Mouse (Mus musculus) c-Kit-negative CD71-positive TER-119-positive erythroid progenitor cells, embryonic 14.5 days (primary cell): ENCODE results near the gene Syk.

Source experiments
- DNase-seq: peaks from one replicate; pipeline ENCODE4 v3.0.0-alpha.2; 2013; ENCODE audit warnings: low read depth, low spot score

Gene Syk

DNA sequence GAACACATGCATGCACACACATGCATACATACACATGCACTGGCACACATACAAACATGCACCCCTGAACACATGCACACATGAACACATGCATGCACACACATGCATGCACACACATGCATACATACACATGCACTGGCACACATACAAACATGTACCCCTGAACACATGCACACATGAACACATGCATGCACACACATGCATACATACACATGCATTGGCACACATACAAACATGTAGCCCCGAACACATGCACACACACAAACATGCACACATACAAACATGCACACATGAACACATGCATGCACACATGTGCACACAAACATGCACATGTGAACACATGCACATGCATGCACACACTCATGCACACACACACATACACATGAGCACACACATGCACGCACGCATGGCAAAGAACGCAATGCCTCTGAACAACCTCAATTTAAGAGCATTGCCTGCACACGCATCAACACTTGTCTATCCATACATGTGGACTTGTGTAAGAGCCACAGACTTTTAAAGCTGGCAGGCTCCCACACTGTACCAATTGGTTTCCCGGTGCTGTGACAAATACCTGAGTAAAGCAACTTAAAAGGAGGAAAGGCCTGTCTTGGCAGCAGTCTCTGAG lies 66.9 kb downstream of the Syk start:
- DNase-seq, result no peak

DNA sequence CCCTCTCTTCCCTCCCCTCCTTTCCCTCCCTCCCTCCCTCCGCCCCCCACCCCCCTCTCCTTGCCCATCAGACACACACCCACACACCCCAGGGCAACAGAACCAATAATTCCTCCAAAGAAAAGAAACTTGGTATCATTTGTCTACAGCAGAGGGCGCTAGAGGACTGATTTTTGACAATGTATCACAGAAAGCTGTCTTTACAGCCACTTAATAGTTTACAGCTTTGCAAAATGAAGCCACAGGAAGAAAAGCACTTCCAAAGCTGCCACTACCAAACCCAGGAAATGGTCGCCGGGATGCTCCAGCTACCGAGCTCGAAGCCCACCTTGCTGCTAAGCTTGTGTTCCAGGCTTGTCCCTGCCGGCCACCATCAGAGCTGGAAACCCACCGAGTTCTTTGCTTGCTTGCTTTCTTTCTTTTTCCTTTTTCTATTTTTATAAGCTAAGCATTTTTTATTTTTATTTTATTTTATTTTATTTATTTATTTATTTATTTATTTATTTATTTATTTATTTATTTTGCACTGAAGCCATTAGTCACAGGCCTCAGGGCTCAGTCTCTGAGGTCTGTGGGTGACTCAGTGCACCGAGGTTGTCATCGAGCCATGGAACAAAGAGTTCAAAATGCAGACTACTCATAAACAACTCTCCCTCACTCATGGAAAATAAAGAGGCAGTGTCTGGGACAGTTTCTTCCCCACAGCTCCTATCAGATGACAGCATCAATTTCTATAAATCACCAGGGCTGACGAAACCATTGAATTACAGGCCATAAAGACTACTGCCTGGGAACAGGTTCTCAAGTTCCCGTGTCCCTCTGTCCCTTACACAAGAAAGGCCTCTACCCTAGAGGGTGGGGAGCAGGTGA lies 68.6 kb downstream of the Syk start:
- DNase-seq, result peak; percentile 28

DNA sequence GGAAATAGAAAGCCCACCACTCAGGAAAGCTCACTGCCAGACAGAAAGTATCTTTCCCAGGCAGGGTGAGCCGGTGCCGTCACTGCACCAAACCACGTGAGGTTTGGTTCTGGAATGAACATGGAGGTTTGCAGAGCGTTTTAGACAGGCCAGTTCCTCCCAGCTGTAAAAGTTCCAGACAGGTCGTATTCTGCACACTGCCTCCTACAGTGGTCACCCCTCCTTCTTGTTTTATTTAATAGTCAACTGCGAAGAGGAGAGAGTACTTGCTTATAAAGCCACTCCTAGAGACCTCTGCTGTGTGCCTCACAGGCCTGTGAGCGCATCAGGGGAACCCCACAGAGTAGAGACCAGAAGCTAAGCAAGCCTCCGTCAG lies 69.3 kb downstream of the Syk start:
- no peak for DNase-seq

DNA sequence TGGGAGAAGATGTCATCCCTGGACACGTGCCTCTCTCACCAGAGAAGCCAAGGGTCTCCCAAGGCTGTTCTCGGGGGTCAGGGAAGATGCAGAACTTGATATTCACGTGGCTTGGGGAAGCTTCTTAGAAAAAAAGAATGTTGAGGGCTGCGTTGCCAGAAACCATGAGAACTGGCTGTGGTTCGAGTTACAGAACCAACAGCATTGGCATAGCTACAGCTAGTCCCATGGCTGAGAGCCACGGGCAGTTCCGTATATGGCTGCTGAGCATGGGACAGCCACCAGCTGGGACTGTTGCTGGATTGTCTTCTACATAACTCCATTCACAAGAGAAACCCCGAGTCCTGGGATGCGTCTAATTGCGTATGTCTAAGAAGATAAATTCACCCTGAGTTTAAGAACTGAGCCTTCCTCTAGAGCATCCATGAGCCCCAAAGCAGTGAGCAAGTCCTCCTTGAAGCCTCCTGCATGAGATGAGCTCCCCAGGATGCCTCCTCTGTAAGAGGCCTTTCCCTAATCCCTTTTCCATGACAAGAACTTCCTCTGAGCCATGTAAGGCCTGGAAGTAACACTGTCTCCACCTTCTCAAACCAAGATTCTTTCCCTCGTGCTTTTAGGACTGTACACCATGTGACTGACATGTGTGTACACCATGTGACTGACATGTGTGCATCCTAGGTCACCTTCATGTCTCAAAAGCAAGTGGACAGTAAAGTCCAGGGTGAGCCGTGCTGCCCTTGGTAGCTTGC lies 71.3 kb downstream of the Syk start:
- DNase-seq, result no peak

DNA sequence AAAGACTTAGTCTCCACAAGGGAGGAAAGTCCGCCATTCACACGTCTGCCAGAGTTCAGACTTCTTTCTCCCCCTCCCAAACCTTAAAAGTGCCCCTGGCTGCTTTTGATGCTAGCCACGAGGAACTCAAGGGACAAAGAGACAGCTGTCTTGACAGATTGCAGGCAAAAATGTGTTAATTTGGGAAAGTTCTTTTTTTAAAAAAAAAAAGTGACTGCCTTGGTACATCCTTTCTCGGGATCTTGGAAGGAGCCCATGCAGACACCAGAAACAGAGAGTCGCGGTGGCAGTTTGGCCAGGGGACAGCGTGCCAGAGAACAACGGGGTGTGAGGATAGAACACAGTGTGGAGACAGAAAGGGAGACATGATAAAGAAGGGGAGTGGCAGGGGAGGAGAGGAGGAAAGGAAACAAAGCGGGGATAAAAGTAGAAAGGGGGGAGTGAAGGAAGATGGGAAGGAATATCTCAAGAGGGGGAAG lies 71.9 kb downstream of the Syk start:
- no peak for DNase-seq

DNA sequence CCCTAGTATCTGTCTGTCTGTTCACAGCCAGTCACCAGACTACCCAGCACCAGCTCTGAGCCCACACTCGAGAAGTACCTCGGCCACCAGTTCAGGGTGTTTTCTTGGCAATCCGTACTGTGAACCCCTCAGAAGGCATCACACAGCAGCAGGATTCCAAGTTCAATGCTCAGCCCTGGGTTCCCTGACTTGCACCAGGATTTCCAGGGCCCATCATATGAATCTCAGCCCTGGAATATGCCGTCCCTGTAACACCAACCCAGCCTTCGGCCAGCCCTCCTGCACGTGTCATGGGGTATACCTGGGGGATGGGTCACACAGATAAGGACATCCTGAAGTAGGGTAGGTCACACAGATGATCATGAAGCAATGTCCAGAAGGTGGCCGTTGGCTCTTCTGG lies 75.0 kb downstream of the Syk start:
- DNase-seq, result no peak

DNA sequence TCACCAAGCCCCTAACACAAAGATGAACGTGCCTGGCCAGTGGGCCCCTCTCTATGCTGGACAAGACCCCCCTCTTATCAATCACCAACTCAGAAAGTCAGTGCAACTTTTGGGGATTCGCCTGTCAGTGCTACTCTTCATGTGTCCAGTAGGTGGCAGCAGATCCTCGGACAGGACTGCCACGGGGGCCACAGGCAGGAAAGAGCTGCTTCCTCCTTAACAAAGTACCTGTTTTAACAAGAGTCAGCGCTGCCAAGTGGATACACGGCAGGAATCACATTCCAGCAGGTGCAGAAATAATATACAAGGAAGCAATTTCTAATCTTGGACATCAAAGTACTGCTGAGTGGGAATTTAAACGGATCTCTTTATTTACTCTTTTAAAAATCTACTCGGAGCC lies 75.5 kb downstream of the Syk start:
- DNase-seq, result peak; percentile 13

DNA sequence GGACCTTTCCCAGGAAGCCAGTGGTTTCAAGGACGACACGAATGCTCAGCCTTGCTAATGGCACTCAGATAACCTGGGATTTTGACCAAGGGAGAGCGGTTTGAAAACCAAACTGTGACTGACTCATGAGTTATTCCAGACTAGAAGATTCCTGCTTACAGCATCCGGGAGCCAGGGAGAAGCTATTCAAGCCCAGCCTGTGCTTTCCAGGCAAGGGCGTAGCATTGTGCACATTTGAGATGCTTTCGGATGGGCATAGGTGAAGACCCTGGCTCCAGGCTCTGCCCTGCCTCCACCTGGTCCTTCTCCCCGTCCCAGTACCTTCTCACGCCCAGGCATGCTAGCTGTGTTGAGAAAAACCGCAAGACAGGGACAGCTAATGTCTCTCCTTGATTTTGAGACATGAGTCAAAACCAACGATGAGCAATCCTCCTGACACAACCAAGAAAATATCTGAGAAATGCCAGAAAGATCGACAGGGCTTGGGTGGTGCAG lies 76.2 kb downstream of the Syk start:
- no peak for DNase-seq

DNA sequence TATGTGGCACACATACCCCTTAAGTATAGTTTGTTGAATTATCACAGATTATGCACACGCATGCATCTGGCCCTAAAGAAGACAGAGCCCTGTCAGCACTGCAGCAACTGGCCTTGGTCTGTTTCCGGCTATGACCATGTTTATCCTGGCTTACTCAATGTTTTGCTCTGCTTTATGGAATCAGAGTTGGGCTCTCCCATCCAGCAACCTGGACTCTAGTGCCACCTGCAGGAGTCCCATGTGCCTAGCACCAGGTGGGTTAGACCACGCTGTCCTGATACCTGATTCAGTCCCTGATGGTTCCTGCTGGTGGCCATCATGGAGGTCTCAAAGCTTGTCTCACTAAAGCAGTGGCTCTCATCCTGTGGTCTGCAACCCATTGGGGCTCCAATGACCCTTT lies 86.9 kb downstream of the Syk start:
- no peak for DNase-seq

DNA sequence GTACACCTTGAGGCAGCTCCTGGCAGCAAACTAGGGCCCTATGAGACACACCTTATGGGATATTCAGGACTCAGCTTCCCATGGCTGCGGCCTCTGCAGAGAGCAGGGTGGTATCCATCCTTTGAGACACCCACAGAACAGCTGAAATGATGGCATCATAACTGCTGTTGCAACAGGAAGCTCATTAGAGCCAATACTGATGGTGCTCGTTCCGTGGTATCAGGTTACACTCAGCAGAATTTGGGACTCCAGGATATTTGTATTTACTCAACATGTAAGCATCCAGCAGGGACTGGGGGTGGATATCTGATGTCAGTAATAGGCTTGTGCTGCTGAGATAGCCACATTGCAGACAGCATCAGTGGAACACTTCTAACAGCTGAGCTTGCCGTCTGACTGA lies 90.3 kb downstream of the Syk start:
- no peak for DNase-seq

DNA sequence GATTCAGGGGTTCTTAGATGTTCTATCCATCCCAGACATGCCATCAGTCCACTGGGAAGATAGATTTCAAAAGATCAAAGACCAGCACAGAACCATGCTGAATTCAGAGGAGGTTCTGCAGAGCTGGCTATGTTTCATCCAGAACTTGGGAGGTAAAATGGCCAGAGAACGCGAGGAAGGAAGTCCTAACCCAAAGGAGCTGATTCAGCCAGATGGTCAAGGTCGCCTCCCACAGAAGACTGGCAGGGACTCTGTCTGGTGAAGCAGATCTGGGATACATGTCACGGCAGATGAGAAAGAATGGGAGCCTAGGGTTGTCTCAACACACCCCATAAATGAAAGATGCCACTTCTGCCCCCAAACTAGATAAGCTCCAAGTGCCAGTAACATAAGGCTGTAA lies 90.9 kb downstream of the Syk start:
- DNase-seq, result no peak

DNA sequence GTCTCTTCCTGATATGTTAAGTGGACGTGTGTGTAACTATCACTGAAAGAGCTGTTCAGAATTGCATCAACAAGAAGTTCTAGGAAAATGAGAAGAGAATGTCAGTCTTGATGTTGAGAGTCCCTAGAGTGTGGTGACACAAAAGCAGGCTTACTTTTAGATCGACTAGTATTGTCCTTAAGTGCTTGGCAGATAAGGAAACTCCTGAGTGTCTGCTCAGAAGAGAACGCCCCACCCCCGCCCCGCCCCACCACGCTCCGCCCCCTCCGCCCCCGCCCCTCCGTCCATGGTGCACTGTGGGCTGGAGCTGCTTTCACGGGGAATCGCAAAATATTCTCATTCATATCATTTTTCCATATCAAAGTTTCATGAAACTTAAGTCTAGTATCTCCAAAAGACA lies 91.9 kb downstream of the Syk start:
- no peak for DNase-seq

DNA sequence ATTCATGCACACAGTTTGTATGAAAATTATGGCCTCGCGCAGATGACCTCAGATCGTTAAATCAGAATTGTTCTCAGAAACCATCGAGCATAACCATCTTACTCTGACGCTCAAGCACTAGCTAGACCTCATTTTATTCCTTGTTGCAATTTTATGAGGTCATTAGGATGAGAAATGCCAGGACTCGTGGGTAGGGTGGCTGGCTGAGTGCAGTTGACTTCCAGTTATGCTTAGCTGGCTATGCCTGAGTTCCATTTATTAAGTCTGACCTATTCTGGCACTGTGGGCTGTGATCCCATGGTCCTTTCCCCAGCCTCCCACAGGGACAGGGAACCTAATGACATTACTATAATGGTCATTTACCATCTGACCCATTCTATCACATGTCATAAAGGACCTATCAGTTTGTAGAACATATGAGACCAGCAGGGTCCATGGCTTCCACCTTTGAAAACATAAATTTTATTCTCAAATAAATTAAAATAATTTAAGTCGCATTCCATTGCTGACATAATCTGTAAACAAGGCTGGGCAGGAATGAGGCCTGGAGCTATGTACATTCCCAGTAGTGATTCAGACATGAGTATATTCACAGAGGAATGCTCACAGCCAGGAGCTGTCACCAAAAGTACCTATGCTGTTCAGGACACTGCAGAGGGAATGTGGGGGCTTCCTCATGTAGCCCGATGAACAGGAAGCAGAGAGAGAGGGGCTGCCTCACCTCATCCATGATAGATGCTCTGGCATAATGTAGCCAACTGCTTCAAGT lies 92.7 kb downstream of the Syk start:
- no peak for DNase-seq

DNA sequence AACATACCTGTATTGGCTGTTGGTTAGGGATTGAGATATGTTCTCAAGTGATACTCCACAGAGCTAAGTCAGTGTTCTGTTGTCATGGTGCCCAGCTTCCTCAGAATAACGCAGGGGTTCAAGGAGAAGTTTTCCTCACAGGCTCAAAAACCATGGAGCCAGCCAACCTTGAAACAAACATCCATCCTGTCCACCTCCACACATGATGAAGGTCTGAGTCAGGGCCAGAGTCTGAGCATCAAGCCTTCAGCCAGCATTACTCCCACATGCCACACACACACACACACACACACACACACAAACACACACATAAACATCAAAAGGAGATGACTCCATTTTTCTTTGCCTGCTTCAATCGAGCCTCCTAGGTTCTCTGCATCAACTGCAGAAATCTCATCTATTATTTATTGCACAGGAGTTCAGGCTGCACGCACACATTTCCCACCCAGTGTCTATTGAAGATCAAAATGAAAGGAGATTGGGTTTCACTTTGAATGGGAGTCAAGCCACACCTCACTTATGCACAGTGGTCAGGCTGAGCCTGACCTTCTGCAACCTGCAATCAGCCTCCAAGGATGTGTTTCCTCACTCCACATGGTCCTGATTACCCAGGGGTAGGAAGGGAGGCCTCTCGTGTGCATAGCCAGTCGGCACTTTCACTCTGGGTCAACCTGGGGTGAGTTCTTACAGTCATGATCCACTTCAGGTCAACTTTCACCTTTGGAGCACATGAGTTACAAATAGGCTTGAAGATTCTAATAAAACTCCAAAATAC lies 93.9 kb downstream of the Syk start:
- no peak for DNase-seq

DNA sequence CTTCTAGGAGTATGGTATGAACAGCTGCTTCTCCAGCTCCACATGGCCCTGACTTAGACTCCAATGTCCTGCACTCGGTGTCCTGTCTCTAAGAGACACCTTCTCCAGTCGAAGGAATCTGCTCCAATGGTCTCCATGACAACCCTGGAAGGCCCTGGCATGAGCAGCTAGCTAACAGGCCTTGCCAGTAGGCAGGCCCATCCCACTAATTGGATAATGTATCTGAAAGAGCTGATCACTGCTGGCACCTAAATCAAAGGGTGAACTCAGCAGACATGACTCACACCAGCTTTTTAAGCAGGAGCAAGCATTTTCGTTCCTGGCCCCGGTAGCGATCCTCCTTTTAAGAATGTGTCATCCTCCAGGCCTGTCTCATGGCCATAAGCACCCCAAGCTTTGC lies 96.9 kb downstream of the Syk start:
- DNase-seq, result no peak

DNA sequence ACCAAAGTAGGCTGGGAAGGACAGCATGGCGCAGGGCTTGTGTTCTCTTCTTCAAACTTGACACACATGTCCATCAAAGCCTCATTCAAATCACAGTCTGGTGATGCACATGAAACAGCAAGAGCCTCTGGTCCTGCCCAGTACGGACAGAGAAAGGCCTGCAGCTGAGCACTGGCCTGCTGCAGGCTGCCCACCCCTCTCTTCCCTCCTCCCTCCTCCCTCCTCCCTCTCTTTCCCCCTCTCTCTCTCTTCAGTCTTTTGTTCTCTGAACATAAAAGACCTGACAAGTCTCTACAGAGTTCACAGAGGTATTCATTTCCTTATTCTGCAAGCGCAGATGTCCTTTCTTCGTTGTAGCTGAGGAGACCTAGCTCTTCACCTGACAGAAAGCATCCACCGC lies 99.1 kb downstream of the Syk start:
- no peak for DNase-seq

DNA sequence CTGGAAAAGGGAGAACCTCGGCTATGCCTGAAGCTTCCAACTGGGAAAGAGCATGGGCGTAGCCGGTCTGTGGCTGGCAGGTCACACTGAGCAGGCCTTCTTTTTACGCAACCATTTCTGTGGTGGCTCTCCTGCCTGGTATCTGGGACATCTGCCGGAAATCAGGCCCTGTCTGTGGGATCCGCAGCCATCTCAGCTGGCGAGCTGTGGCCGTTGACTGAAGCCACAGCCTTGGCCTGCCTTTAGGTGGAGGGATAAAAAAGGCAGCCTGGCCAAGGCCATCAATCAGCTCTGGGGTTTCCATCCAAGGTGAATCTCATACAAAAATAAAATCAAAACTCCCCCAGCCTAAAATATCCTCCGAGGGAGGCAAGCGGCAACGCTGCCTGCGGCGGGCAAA lies 107.5 kb downstream of the Syk start:
- DNase-seq, result no peak

DNA sequence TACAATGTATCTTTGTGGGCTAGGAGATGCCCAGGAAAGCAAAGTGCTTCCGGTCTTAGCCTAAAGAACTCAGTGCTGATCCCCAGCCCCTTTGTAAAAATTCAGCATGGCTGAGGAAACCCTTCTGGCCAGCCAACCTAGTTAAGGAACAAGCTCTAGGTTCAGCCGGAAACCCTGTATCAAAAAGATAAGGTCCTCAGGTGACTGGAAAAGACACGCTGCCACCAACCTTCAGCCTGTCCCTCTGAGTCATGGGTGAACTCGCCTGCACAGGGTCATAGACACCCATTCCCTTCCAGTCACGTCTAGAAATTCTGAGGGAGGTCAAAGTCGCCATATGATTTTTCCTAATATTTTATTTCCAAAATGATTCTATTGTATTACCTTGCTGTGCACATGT lies 109.3 kb downstream of the Syk start:
- DNase-seq, result no peak

DNA sequence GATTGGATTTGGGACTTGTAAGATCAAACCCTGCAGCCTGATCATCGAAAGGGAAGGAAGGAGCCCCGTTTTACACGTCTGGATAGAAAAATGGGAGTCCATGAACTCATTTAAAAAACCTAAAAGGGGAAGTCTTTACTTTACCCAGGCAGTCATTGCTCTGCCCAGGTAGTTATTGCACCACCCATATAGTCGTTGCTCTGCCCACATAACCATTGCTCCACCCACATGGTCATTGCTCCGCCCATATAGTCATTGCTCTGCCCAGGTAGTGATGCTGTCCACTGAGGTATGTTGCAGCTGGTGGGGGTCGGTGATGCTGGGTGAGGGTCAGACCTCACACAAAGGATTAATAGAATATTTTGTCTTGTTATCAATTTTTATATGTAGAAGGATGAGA lies 111.9 kb downstream of the Syk start:
- no peak for DNase-seq
